Mouse (Mus musculus): ENCODE measurements at regions not wholly inside any gene's neighbourhood (a gene's known extent, or its start where the extent isn't known, plus 50 kb on each side); places are given as distances from the start of the nearest gene placed in this dataset.

DNA sequence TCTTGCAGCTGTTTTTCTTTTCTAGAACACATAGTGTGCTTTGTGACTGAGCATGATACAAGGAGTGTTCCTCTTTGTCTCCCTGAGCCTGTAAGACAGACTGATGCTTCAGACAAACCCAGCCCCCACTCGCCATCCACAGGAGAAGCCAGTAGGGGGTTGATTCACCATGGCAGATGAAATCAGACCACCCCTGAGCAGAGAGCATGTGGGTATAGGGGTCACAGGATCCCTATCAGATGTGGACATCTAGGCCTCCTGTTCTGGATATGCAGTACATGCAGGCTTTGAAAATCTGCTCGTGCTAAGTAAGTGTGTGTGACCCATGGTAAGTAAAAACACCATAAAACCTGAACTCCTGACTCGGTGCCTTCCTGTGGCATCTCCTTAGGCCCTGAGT, 153.0 kb downstream of the Chic2 start:
- TF ChIP-seq POLR2A (IDR thresholded peaks at IDR 0.05; ENCODE audit: low read depth, low read length), result no peak
- no peak for TF ChIP-seq CTCF (IDR thresholded peaks at IDR 0.05; ENCODE audit: borderline replicate concordance, insufficient read depth, low read length)

Measured in embryonic fibroblast, embryonic 13.5 days (primary cell).